Comparison of ENCODE assay signal across 2 mouse cellular contexts in genomic region chr17:45582715-45583355, GRCm38 (mm10).
TF ChIP-seq lines count a peak whose summit lies in the region.

No protein-coding gene starts in this region.

TF ChIP-seq in C2C12, 6 proteins besides CTCF, POLR2A, EP300 and RAD21:
- no peak for TF ChIP-seq CEBPB (IDR thresholded peaks at IDR 0.05; ENCODE audit: low read depth)
- no peak for TF ChIP-seq MYOD1 (IDR thresholded peaks at IDR 0.05; ENCODE audit: control insufficient read depth, insufficient read length, low read depth)
- TF ChIP-seq USF1 (IDR thresholded peaks at IDR 0.05; ENCODE audit: low read depth): no peak
- no peak for TF ChIP-seq FOSL1 (IDR thresholded peaks at IDR 0.05; ENCODE audit: insufficient read depth, low read length, poor library complexity, severe bottlenecking)
- no peak for TF ChIP-seq MYOG (IDR thresholded peaks at IDR 0.05; ENCODE audit: control insufficient read depth, extremely low read depth, insufficient read length)
- no peak for TF ChIP-seq MAX (IDR thresholded peaks at IDR 0.05)

TF ChIP-seq in MEL, 35 proteins besides CTCF, POLR2A, EP300 and RAD21:
- TF ChIP-seq SMC3 (IDR thresholded peaks at IDR 0.05; ENCODE audit: low read depth, low read length) (peak; percentile 64), TBP (IDR thresholded peaks at IDR 0.05; ENCODE audit: low read depth, low read length) (0 out of 2 replicates have a peak, but pooled peaks have one; percentile 15), ZKSCAN1 (IDR thresholded peaks at IDR 0.05; ENCODE audit: low read depth, low read length) (no peak), HCFC1 (IDR thresholded peaks at IDR 0.05; ENCODE audit: low read depth, low read length) (0 out of 2 replicates have a peak, but pooled peaks have one; percentile 14)
